Mouse (Mus musculus) MN1 (cell line): ENCODE results near the gene Hsd3b4.
"Not testable (repeated sequence)": the region's sequence is repeated elsewhere in the genome, so short reads cannot be mapped to it uniquely, and the experiment has no call there.

Experiments used
- DNase-seq: peaks from one replicate; pipeline ENCODE4 v3.0.0-alpha.2; 2016; ENCODE audit warnings: low spot score

Gene Hsd3b4

DNA sequence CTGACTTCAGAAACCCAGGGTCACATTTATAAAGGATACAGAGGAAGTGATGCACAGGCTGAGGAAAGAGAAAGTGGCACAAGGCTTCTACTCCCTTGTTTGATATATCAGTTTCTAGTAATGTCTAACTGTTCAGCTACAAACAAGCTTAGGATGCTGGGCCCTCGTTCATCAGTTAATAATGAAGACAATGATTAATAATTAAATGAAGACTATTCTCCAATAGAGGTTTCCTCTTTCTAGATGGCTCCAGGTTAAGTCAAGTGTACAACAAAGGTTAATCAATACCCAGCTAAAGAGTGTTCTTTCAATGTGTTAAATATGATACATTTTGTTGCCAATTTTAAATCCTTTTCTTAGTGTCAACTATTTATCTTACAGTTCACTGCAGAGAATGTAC is at the start of gene Hsd3b4:
Hsd3b4 (minus strand) TSS at position 101 of the 400 bp plus-strand sequence.
- not testable (repeated sequence) for DNase-seq

DNA sequence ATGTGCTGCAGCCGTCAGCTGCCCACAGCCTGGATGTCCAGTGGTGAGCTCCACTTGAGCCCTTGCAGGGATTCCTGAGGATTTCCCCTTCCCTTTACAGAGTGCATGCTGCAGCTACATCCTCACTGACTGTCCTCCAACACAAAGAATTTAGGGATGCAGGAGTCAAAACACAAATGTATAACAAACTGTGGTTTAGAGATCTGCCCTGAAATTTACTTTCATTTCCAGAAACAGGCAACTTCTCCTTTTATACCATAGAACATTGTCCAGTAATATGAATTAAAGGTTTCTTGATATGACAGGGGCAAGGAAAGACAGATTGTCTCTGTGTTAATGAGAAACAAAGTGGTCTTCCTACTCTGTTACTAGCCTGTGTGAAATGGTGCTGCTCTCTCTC is 40.5 kb upstream of the Hsd3b4 start:
- DNase-seq, result not testable (repeated sequence)

DNA sequence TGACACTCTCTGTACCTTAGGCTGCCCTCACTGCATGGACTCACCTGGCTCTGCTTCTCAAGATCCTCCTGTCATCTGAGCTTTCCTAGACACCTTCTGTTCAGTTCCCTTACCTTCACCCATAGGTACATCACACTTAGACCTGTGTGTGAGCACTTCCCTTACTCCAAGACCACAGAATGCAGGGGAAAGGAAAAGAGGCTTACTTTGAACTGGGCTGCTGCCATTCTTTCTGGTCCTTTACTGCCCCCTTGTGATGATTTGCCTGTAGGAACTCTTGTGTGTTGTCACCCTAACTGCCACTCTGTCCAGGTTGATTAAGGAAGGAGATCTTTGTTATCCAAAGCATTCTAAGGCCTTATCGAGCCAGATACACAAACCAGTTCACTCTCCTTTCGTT is 39.9 kb upstream of the Hsd3b4 start:
- DNase-seq, result not testable (repeated sequence)

- not testable (repeated sequence) for DNase-seq
Observed at GRCm38 (mm10) chr3:98548495-98548894, 38.2 kb upstream of the Hsd3b4 start.

GRCm38 (mm10) chr3:98547641-98548040 is 37.3 kb upstream of the Hsd3b4 start:
- not testable (repeated sequence) for DNase-seq

- DNase-seq, result not testable (repeated sequence)
Observed at GRCm38 (mm10) chr3:98524978-98525377, 14.7 kb upstream of the Hsd3b4 start.

GRCm38 (mm10) chr3:98524552-98524951 is 14.2 kb upstream of the Hsd3b4 start:
- not testable (repeated sequence) for DNase-seq

- DNase-seq, result not testable (repeated sequence)
Observed at GRCm38 (mm10) chr3:98522779-98523178, 12.5 kb upstream of the Hsd3b4 start.

GRCm38 (mm10) chr3:98507229-98507628 is 3.1 kb downstream of the Hsd3b4 start:
- DNase-seq, result not testable (repeated sequence)

DNA sequence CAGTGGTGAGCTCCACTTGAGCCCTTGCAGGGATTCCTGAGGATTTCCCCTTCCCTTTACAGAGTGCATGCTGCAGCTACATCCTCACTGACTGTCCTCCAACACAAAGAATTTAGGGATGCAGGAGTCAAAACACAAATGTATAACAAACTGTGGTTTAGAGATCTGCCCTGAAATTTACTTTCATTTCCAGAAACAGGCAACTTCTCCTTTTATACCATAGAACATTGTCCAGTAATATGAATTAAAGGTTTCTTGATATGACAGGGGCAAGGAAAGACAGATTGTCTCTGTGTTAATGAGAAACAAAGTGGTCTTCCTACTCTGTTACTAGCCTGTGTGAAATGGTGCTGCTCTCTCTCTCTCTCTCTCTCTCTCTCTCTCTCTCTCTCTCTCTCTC is 12.9 kb downstream of the Hsd3b4 start:
- not testable (repeated sequence) for DNase-seq

DNA sequence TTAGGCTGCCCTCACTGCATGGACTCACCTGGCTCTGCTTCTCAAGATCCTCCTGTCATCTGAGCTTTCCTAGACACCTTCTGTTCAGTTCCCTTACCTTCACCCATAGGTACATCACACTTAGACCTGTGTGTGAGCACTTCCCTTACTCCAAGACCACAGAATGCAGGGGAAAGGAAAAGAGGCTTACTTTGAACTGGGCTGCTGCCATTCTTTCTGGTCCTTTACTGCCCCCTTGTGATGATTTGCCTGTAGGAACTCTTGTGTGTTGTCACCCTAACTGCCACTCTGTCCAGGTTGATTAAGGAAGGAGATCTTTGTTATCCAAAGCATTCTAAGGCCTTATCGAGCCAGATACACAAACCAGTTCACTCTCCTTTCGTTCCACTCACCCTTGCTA is 13.6 kb downstream of the Hsd3b4 start:
- DNase-seq, result not testable (repeated sequence)

- not testable (repeated sequence) for DNase-seq
Observed at GRCm38 (mm10) chr3:98495055-98495454, 15.3 kb downstream of the Hsd3b4 start.

DNA sequence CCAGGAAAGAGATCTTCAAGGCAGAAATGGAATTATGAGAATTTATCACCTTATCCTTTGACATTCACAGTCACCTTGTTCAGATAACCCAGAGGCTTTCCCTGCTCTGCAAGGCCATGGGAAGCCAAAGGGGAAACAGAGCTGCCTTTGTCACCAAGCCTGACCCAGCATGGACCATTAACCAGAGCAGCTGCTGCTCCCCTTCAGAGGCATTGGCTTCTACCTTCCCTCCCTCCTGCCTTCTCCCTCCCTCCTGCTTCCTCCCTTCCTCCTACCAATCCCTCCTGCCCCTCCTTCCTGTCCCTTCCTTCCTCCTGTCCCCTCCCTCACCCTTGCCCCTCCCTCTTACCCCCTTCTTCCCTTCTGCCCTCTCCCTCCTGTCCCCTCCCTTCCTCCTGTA is 16.1 kb downstream of the Hsd3b4 start:
- not testable (repeated sequence) for DNase-seq

GRCm38 (mm10) chr3:98471499-98471898 is 38.8 kb downstream of the Hsd3b4 start:
- not testable (repeated sequence) for DNase-seq

- not testable (repeated sequence) for DNase-seq
Observed at GRCm38 (mm10) chr3:98471057-98471456, 39.3 kb downstream of the Hsd3b4 start.

- not testable (repeated sequence) for DNase-seq
Observed at GRCm38 (mm10) chr3:98469323-98469722, 41.0 kb downstream of the Hsd3b4 start.

DNA sequence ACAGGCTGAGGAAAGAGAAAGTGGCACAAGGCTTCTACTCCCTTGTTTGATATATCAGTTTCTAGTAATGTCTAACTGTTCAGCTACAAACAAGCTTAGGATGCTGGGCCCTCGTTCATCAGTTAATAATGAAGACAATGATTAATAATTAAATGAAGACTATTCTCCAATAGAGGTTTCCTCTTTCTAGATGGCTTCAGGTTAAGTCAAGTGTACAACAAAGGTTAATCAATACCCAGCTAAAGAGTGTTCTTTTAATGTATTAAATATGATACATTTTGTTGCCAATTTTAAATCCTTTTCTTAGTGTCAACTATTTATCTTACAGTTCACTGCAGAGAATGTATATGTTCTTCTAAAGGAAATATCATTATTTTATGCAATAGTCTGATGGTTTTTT is 53.3 kb downstream of the Hsd3b4 start, which contains the start of gene Gm4450:
Gm4450 (minus strand) TSS at position 101 of the 400 bp plus-strand sequence.
- not testable (repeated sequence) for DNase-seq

GRCm38 (mm10) chr3:98453786-98454185 is 56.5 kb downstream of the Hsd3b4 start:
- not testable (repeated sequence) for DNase-seq
